Mouse (Mus musculus) MEL (cell line): Measurements from ENCODE around the gene Zfp462.

ENCODE experiments used
- CTCF ChIP-seq, 3 experiments: IDR thresholded peaks in 2 of 3; conservative IDR thresholded peaks in 1 of 3; 2 replicates each; pipeline ENCODE4 v1.5.1; 2011 to 2012; ENCODE audit warnings: low read length in 3 of 3, low read depth in 2 of 3, mild to moderate bottlenecking in 2 of 3, improper control_type of control experiment in 1 of 3, inconsistent platforms in 1 of 3, mixed read lengths in 1 of 3, moderate library complexity in 1 of 3; ENCODE audit not compliant: control insufficient read depth in 1 of 3, insufficient read depth in 1 of 3, poor library complexity in 1 of 3, severe bottlenecking in 1 of 3
- ETS1 ChIP-seq: IDR thresholded peaks from 2 replicates; pipeline ENCODE4 v1.6.1; 2012; ENCODE audit warnings: low read depth, mild to moderate bottlenecking, inconsistent platforms, low read length, improper control_type of control experiment, moderate library complexity
- MAZ ChIP-seq: IDR thresholded peaks from 2 replicates; pipeline ENCODE4 v1.6.1; 2012; ENCODE audit warnings: low read depth, mild to moderate bottlenecking, inconsistent platforms, low read length, improper control_type of control experiment
- MEF2A ChIP-seq: IDR thresholded peaks from 2 replicates; pipeline ENCODE4 v1.6.1; 2014; ENCODE audit warnings: low read depth, mild to moderate bottlenecking, inconsistent platforms, low read length, improper control_type of control experiment; ENCODE audit not compliant: poor library complexity, insufficient replicate concordance, severe bottlenecking; ENCODE audit errors: extremely low read depth
- POLR2AphosphoS2 ChIP-seq: IDR thresholded peaks from 2 replicates; pipeline ENCODE4 v1.6.1; 2011; ENCODE audit warnings: low read length, improper control_type of control experiment
- RAD21 ChIP-seq: IDR thresholded peaks from 2 replicates; pipeline ENCODE4 v1.6.1; 2011; ENCODE audit warnings: mild to moderate bottlenecking, low read depth, low read length, improper control_type of control experiment
- SMC3 ChIP-seq: IDR thresholded peaks from 2 replicates; pipeline ENCODE4 v1.6.1; 2011; ENCODE audit warnings: low read depth, low read length, improper control_type of control experiment
- TAL1 ChIP-seq: IDR thresholded peaks from 2 replicates; pipeline ENCODE4 v1.6.1; 2012; ENCODE audit warnings: mild to moderate bottlenecking, inconsistent platforms, low read length, moderate library complexity, mixed read lengths

DNA sequence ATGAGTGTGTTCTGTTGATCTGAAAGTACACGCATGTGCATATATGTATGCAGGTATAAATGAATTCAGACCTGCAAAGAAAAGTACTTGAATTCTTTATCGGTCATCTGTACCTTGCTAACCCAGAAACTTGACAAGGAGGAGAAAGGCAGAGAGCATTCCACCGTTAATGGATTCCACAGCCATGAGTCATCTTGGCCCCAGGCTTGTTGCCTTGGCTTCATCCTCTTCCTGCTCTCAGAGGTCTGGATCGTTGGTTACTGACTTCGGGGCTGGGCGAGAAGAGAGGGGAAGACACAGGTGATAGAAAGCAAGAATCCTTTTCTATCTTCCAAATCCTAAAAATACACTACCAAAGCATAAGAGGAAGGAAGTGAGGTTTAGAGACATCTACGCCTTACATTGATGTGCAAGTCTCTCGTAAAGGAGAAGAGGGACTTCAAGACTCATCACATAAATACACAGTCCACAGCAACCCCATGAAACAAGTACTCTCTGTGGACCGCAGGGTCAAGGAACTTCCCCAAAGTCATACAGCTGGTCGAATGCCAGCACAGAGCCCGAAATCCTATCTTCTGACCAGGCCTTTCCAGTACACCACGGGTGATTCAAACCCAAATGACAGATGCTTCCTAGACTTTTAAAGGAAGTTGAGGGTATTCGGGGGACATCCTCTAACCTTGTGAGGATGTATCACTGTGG lies 35.1 kb downstream of the Zfp462 start:
- TF ChIP-seq MEF2A = no peak
- no peak for TF ChIP-seq ETS1
- no peak for TF ChIP-seq MAZ
- TF ChIP-seq RAD21 = no peak
- no peak for TF ChIP-seq SMC3
- TF ChIP-seq CTCF (IDR thresholded peaks at IDR 0.05 in 2 of 3, conservative IDR thresholded peaks at IDR 0.05 in 1 of 3; ENCODE audit: control insufficient read depth in 1 of 3, insufficient read depth in 1 of 3, low read depth in 2 of 3, low read length in 3 of 3, poor library complexity in 1 of 3, severe bottlenecking in 1 of 3) = no peak
- no peak for TF ChIP-seq POLR2AphosphoS2
- TF ChIP-seq TAL1 = no peak
